Mouse (Mus musculus): Measurements from ENCODE around the gene Map6d1. TPM values are rescaled to one million over a fixed set of nuclear protein-coding genes. Genes with fewer than 3 reads are reported as not detected.

The Map6d1 gene
- polyA plus RNA-seq (2014; fragmentation: Illumina TruSeq; extraction: RNeasy Lipid Tissue Mini Kit (QIAGEN cat#74804)), result 2.9 TPM

GRCm38 (mm10) chr16:20240468-20241414, at the start of gene Map6d1:
TSS of gene Map6d1 (minus strand) at chr16:20241358.

Other genes with a start within 250 kb of the Map6d1 start
- gene Klhl24, start 143.8 kb downstream of the Map6d1 start, polyA plus RNA-seq (2014; fragmentation: Illumina TruSeq; extraction: RNeasy Lipid Tissue Mini Kit (QIAGEN cat#74804)), result 114 TPM
- gene Yeats2, start 100.3 kb downstream of the Map6d1 start, polyA plus RNA-seq (2014; fragmentation: Illumina TruSeq; extraction: RNeasy Lipid Tissue Mini Kit (QIAGEN cat#74804)), result 42.7 TPM
- 76.5 TPM for gene Parl, start 61.0 kb upstream of the Map6d1 start, polyA plus RNA-seq (2014; fragmentation: Illumina TruSeq; extraction: RNeasy Lipid Tissue Mini Kit (QIAGEN cat#74804))
- gene Cyp2ab1, start 84.0 kb upstream of the Map6d1 start, polyA plus RNA-seq (2014; fragmentation: Illumina TruSeq; extraction: RNeasy Lipid Tissue Mini Kit (QIAGEN cat#74804)), result 0.20 TPM
- 32.8 TPM for gene Abcc5, start 185.0 kb upstream of the Map6d1 start, polyA plus RNA-seq (2014; fragmentation: Illumina TruSeq; extraction: RNeasy Lipid Tissue Mini Kit (QIAGEN cat#74804))

Measured in ovary, adult 10 weeks (tissue).